In genomic region chr11:63947024-63947423, GRCm38 (mm10) we compare ENCODE assay signal across 20 mouse cellular contexts. TPM values are rescaled to one million over a fixed set of nuclear protein-coding genes. Genes with fewer than 3 reads are reported as not detected.
DNase-seq lines count a peak whose midpoint lies in the region; ATAC-seq lines count a peak whose summit lies in the region.
"Had no signal": no experiment of that assay in that cellular context is flagged by ENCODE, and none has a peak within 500 bp of the region (broad histone marks: within the 10 kb centered on the region; RNA-seq: fewer than 3 reads in every experiment).

No protein-coding gene starts in this region.

- H3K36me3 ChIP-seq in heart, embryonic 10.5 days: no peaks in the 10 kb centered on the region
- H3K36me3 ChIP-seq: G1E; neural tube, embryonic 13.5 days had no signal

- ATAC-seq in erythroid progenitor cell, adult 5-6 weeks (replicated peaks; ENCODE audit: low FRiP score, poor library complexity, severe bottlenecking): no peak
- ATAC-seq: CD4-positive, CD25-positive, alpha-beta regulatory T cell, adult 4 months; intestine, postnatal 0 days had no signal

- no peak overlapping the region for H3K4me3 ChIP-seq in heart, embryonic 10.5 days
- H3K4me3 ChIP-seq: erythroblast, embryonic 14.5 days; neural tube, embryonic 13.5 days had no signal

- H3K27ac ChIP-seq in heart, embryonic 10.5 days: no peak overlapping the region
- H3K27ac ChIP-seq: hindbrain, embryonic 14.5 days; neural tube, embryonic 13.5 days had no signal

- no peaks in the 10 kb centered on the region for H3K9me3 ChIP-seq in heart, embryonic 10.5 days
- H3K9me3 ChIP-seq: G1E; neural tube, embryonic 13.5 days had no signal

- H3K4me1 ChIP-seq in heart, embryonic 10.5 days: peaks cover 9% of the 10 kb centered on the region; the same call in 1 of the 2 replicates

- WGBS in heart, embryonic 10.5 days: 86% methylated on average over 2 of the region's 2 CpGs

- H3K27me3 ChIP-seq in heart, embryonic 10.5 days (ENCODE audit: insufficient read depth, poor library complexity, severe bottlenecking): peaks cover 17% of the 10 kb centered on the region

- DNase-seq in heart, adult 11 months: peak; percentile 87
- no peak for DNase-seq in heart, embryonic 10.5 days (ENCODE audit: low spot score)
- DNase-seq in kidney, postnatal 14 days: peak; percentile 43
- DNase-seq in kidney, adult 9 months: no peak
- peak; percentile 11 for DNase-seq in 3T3-L1 (ENCODE audit: low read depth, low spot score)
- peak; percentile 20 for DNase-seq in adipocyte (ENCODE audit: low spot score)
- no peak for DNase-seq in adrenal gland, postnatal 4 days (ENCODE audit: low spot score in 2 of 2)
- DNase-seq: cerebellum, adult 11 months; kidney, postnatal 10 days; liver; lung, adult 18-20 months; lung, postnatal 4 days; thymus, adult 18-20 months had no signal

RNA-seq across cellular contexts. Expression of gene Hs3st3b1, which starts 24.9 kb away (rescaled TPM):
- 5.9 and 23.9 TPM in 2 replicates for polyA plus RNA-seq in heart, embryonic 10.5 days (2016; fragmentation: Nextera tagmentation; extraction: Ambion mirVana)
- total RNA-seq in adrenal gland, postnatal 4 days (2021): 1 to 10 TPM; 5.0 to 9.1 TPM
- total RNA-seq in erythroid progenitor cell, adult 5-6 weeks (2015; ENCODE audit: low replicate concordance): not detected in 2 replicates
- total RNA-seq in erythroid progenitor cell, adult 5-6 weeks (2017; ENCODE audit: low replicate concordance): 0.77 TPM in 1 of 2 replicates, not detected in the other
- polyA plus RNA-seq: G1E had no signal

Comparison
In these comparisons a context has a peak if more than half of its experiments do, and no peak if none do; other contexts are left out.
1. DNase-seq: peak in heart, adult 11 months (single experiment), kidney, postnatal 14 days (single experiment), 3T3-L1 (single experiment) and adipocyte (single experiment); none in heart, embryonic 10.5 days (single experiment), kidney, adult 9 months (single experiment) and adrenal gland, postnatal 4 days (0 of 2).